Mouse (Mus musculus) forebrain, embryonic 14.5 days (tissue): ENCODE measurements at regions not wholly inside any gene's neighbourhood (a gene's known extent, or its start where the extent isn't known, plus 50 kb on each side); places are given as distances from the start of the nearest gene placed in this dataset.

Experiments
- ATAC-seq: fragments of 200-750 bp; cut with Nextera tagmentation; 2 replicates; pipeline ENCODE4 v1.8.0; 2017; ENCODE audit warnings: mild to moderate bottlenecking, moderate library complexity
- DNase-seq: peaks from one replicate; pipeline ENCODE4 v3.0.0-alpha.2; 2015; ENCODE audit warnings: low spot score
- H3K27ac ChIP-seq: fragments of 300-500 bp; sonication (generic); 2 replicates; pipeline ENCODE4 v1.5.1; 2014; ENCODE audit warnings: low read depth, mild to moderate bottlenecking, control low read depth, low read length, moderate library complexity
- H3K27me3 ChIP-seq: fragments of 300-500 bp; sonication (generic); replicated peaks from 2 replicates; pipeline ENCODE4 v1.6.1; 2014; ENCODE audit warnings: low read length, control low read depth, mixed read lengths; ENCODE audit not compliant: control insufficient read depth, insufficient read depth
- H3K36me3 ChIP-seq: fragments of 300-500 bp; sonication (generic); 2 replicates; pipeline ENCODE4 v1.6.1; 2014; ENCODE audit warnings: low read length, control low read depth; ENCODE audit not compliant: control insufficient read depth, insufficient read depth
- H3K4me1 ChIP-seq: fragments of 300-500 bp; sonication (generic); 2 replicates; pipeline ENCODE4 v1.6.1; 2014; ENCODE audit warnings: antibody characterized with exemption, low read length, control low read depth; ENCODE audit not compliant: control insufficient read depth, insufficient read depth
- H3K4me2 ChIP-seq: fragments of 300-500 bp; sonication (generic); 2 replicates; pipeline ENCODE4 v1.6.1; 2014; ENCODE audit warnings: mild to moderate bottlenecking, control low read depth, low read length
- H3K4me3 ChIP-seq: fragments of 300-500 bp; sonication (generic); 2 replicates; pipeline ENCODE4 v1.5.1; 2014; ENCODE audit warnings: low read depth, low read length, control low read depth
- H3K9ac ChIP-seq: fragments of 300-500 bp; sonication (generic); 2 replicates; pipeline ENCODE4 v1.6.1; 2014; ENCODE audit warnings: mild to moderate bottlenecking, low read length, control low read depth, moderate library complexity
- H3K9me3 ChIP-seq: fragments of 300-500 bp; sonication (generic); replicated peaks from 2 replicates; pipeline ENCODE4 v1.6.1; 2016; ENCODE audit warnings: low read length, control low read depth, mixed read lengths; ENCODE audit not compliant: control insufficient read depth
- WGBS: fragments of 180-500 bp; shearing (Covaris S2); extraction: QIAGEN DNeasy Blood & Tissue Kit; methylation state at CpG from one replicate; pipeline ENCODE4 v1.1.7; 2014; 5-methylcytosine and 5-hydroxymethylcytosine counted together

DNA sequence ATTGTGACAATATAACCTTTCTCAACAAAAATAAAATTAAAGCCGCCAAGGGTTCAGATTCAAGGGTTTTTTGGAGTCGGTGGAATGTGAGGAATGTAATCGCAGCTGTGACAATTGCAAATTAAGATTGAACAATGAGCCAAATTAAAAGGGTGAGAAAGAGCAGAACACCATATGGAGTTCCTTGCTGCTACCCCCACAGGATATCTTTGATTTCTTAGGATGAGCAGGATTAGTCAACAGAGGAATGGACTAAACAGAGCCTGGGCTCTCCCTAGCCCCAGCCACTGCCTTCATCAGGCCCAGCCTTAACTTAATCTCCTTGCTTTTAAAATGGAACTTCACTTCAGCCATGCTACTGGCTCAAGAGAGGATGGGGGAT lies 121.3 kb downstream of the Mat2b start:
- peak overlapping the region; percentile 0; the same call in 1 of the 2 replicates for H3K4me2 ChIP-seq

DNA sequence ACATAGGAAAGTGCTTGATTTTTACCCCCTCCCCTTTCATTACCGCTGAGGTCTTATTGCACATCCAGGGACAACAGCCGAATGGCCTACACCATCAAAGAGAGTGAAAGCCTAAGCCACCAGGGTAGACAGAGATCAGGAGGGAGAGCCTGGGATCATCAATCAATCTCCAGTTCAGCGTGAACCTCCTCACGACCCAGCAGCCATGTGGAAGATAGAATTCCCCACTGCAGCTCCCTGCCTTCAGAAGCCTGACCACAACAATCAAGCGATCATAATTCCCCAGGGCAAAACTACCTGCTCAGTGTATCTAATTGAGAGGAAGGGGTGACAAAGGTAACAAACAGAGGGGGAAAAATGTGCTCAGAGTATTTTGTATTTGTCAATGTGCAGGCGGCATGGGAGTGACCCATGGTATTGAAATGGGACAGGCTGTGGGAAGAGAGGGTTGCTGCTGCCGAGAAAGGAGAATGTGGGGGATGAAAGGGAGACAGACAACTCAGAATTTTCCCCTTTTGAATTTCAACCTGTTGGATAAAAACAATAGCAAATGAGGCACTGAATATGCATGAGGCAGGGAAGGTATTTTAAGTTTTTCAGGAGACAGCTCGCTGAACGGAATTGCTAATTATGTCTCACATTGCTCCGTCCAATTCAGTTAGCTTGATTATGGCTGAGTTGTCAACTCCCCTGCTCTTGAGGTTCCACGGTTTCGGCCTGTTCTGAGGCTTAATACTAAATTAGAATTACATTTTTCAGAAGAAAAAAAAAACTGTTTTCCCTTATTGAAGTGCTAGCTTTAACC lies 121.8 kb downstream of the Mat2b start:
- ATAC-seq (peak; percentile 91), DNase-seq (peak; percentile 80)
- WGBS = 4% methylated on average over 12 of the region's 12 CpGs
- H3K36me3 ChIP-seq = no peaks in the 10 kb centered on the region
- H3K9ac ChIP-seq = no peak overlapping the region
- H3K9me3 ChIP-seq = no peaks in the 10 kb centered on the region
- no peaks in the 10 kb centered on the region for H3K27me3 ChIP-seq
- peak overlapping the region; percentile 41; the same call in 1 of the 2 replicates for H3K27ac ChIP-seq
- H3K4me2 ChIP-seq = peak overlapping the region; percentile 0; the same call in 1 of the 2 replicates
- peaks cover 13% of the 10 kb centered on the region for H3K4me1 ChIP-seq
- H3K4me3 ChIP-seq = no peak overlapping the region

More for the DNA sequence above, 121.3 kb downstream of the Mat2b start:
- ATAC-seq = peak; percentile 65; the same call in 1 of the 2 replicates
- H3K36me3 ChIP-seq = no peaks in the 10 kb centered on the region
- WGBS = 0% methylated on average over 3 of the region's 3 CpGs
- H3K27ac ChIP-seq = peak overlapping the region; percentile 31; the same call in 1 of the 2 replicates
- no peaks in the 10 kb centered on the region for H3K9me3 ChIP-seq
- H3K27me3 ChIP-seq = no peaks in the 10 kb centered on the region
- H3K4me1 ChIP-seq = peaks cover 13% of the 10 kb centered on the region
- no peak overlapping the region for H3K9ac ChIP-seq
- H3K4me3 ChIP-seq = no peak overlapping the region
- peak; percentile 56 for DNase-seq

DNA sequence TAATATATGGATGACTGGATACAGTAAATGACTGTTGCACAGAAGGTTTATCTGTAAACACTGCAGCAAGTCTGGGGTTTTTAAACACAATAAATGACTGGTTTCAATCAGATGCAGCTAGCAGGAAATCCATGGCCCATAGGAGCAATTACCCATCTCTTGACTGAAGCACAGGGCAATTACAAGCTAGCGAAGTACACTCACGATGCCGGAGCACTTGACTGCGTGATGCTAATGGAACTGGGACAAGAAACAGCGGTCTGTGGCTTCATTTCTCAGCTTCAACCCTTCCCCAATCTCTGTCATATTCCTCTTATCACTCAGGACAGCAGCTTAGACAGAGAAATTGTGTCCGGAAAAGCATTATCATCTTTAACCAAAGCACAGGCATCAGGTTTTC lies 132.1 kb downstream of the Mat2b start:
- H3K4me2 ChIP-seq = no peak overlapping the region
- no peak overlapping the region for H3K4me3 ChIP-seq
- DNase-seq = peak; percentile 29
- H3K4me1 ChIP-seq = no peaks in the 10 kb centered on the region
- no peak overlapping the region for H3K9ac ChIP-seq
- H3K27ac ChIP-seq = no peak overlapping the region
- no peaks in the 10 kb centered on the region; the same call in 1 of the 2 replicates for H3K27me3 ChIP-seq
- no peaks in the 10 kb centered on the region for H3K9me3 ChIP-seq
- ATAC-seq = no peak
- WGBS = 82% methylated on average over 6 of the region's 6 CpGs
- H3K36me3 ChIP-seq = no peaks in the 10 kb centered on the region

DNA sequence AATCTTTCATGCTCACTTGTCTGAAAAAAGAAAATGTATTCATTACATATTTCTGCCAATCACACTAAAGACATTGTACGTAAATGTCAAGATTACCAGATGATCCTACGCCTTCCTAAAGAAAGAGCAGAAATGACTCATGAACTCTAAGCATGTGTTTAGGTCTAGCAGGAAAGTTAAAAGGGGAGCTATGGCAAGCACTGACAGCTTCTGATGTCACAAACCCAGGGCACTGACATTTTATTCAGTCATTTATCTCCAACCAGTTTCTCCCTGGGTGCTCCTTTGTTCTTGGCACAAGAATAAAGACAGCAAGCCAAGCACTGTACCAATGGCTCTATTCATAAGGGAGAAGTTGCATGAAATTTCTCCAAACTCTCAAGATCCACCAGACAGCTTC lies 133.0 kb downstream of the Mat2b start:
- Histone ChIP-seq H3K27ac (no peak overlapping the region), H3K4me2 (no peak overlapping the region), H3K4me3 (no peak overlapping the region), H3K4me1 (no peaks in the 10 kb centered on the region), H3K9me3 (no peaks in the 10 kb centered on the region), H3K27me3 (no peaks in the 10 kb centered on the region; the same call in 1 of the 2 replicates), H3K36me3 (no peaks in the 10 kb centered on the region), H3K9ac (no peak overlapping the region)
- ATAC-seq = no peak
- no peak for DNase-seq
- WGBS = 93% methylated on average over 2 of the region's 2 CpGs

DNA sequence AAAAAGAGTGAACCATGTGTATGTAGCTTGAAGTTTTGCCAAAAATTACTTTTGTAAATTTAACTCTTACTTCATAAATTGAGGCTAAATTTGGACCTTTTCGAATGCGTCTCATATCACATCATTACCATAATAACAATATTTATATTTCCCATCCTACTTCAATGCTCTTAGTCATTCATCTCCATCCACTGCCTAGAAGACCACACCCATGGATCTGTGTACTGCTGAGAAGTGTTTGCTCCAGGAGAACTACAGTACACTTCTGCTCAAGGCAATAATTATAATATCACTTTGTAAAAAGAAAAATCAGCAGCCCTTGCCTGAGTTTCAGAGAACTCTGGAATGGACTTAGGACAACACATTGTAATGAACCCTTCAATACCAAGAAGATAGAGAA lies 133.6 kb downstream of the Mat2b start:
- ATAC-seq = no peak

DNA sequence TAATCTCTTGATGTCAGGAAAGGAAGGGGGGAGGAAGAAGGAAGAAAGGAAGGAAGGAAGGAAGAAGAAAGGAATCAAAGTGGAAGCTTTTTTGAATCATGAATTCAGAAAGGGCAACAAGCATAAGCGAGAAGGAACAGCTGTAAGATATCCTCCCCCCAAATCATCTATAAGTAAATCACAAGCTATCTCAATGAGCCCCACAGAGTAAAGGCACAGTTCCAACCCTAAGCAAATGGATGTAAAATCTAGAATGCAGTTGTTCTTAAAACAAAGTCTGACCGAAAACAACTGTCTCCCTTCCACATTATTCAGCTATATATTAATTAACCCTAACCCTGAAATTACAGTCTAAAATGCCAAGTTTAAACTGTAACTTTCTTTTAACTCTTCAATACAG lies 136.5 kb downstream of the Mat2b start:
- Histone ChIP-seq H3K4me1 (no peaks in the 10 kb centered on the region), H3K9ac (no peak overlapping the region), H3K27ac (no peak overlapping the region), H3K4me3 (no peak overlapping the region), H3K4me2 (no peak overlapping the region), H3K9me3 (no peaks in the 10 kb centered on the region), H3K36me3 (no peaks in the 10 kb centered on the region), H3K27me3 (no peaks in the 10 kb centered on the region; the same call in 1 of the 2 replicates)
- ATAC-seq (no peak), DNase-seq (no peak)
- 93% methylated on average over 2 of the region's 2 CpGs for WGBS

More for the DNA sequence above, 133.6 kb downstream of the Mat2b start:
- no peaks in the 10 kb centered on the region for H3K9me3 ChIP-seq
- no peaks in the 10 kb centered on the region for H3K4me1 ChIP-seq
- WGBS = 99% methylated on average over 2 of the region's 2 CpGs
- H3K9ac ChIP-seq = no peak overlapping the region
- no peaks in the 10 kb centered on the region for H3K36me3 ChIP-seq
- H3K4me2 ChIP-seq = no peak overlapping the region
- no peaks in the 10 kb centered on the region; the same call in 1 of the 2 replicates for H3K27me3 ChIP-seq
- no peak overlapping the region for H3K27ac ChIP-seq
- no peak overlapping the region for H3K4me3 ChIP-seq
- no peak for DNase-seq

DNA sequence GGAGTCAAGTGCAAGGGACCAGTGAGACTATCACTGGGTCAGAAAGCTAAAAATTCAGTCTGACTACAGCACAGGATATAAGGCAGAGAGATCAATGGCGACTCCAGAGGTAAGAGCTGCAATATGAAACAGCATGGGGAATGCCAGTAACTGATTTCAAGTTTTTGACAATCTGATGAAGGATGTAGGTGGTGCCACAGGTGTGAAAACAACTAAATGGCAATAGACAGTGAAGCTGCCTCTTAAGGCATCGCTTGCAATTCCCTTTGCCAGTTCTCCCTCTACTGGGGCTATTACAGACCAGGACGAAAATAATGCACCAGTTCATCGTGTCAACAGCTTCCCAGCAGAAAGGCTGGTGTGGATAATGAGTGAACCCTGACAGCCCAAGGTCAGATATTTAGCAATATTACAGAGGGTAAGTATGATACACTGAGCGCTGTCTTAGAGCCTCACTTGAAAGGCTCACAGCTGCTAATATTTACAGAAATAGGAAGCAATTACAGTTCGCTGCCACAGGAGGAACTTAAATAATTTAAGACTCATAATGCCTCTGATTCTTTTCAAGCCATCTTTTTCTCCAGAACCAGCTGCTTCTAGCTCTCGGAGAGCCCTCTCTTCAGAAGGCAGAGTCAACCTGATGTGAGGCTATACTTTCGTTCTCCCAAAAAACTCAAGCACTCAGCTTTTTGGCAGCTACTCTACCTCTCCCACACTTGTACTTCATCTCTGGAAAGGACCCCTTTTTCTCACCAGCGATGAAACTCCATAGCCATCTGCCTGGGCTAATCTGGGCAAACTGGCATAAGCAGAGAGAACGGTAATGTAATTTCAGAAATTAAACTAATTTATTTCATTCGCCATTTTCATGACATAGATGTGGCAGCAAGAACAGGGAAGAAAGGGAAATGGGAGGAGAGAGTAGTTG lies 139.9 kb downstream of the Mat2b start:
- no peak overlapping the region for H3K4me2 ChIP-seq
- H3K9me3 ChIP-seq = no peaks in the 10 kb centered on the region
- no peak for ATAC-seq
- DNase-seq = no peak
- H3K4me1 ChIP-seq = no peaks in the 10 kb centered on the region
- H3K9ac ChIP-seq = no peak overlapping the region
- no peak overlapping the region for H3K4me3 ChIP-seq
- no peaks in the 10 kb centered on the region for H3K27me3 ChIP-seq
- WGBS = 83% methylated on average over 11 of the region's 11 CpGs
- H3K36me3 ChIP-seq = no peaks in the 10 kb centered on the region
- no peak overlapping the region for H3K27ac ChIP-seq

DNA sequence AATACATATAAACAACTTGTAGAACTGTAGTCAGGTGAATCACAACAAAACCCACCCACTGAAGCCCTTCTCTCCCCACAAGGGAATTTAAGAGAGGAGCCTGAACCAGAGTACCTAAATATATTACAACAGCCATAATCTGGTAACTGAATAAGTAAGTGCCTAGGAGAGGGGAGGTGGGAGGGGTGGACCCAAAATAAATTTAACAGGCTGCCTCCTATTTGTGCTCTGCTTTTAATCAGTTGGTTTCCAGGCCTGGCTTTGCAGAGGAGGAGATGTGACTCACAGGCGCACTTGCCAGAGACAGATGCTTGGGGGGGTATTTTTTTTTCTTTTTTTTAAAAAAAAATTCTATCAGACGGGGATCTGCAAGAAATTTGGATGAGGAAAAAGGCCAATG lies 142.9 kb downstream of the Mat2b start:
- 83% methylated on average over 2 of the region's 2 CpGs for WGBS
- no peak for ATAC-seq
- Histone ChIP-seq H3K4me1 (no peaks in the 10 kb centered on the region), H3K4me3 (no peak overlapping the region), H3K4me2 (no peak overlapping the region), H3K27me3 (no peaks in the 10 kb centered on the region), H3K27ac (no peak overlapping the region), H3K9ac (no peak overlapping the region), H3K36me3 (no peaks in the 10 kb centered on the region), H3K9me3 (no peaks in the 10 kb centered on the region)
- DNase-seq = no peak
